Mouse (Mus musculus): ENCODE results near the gene Shprh. TPM values are rescaled to one million over a fixed set of nuclear protein-coding genes. Genes with fewer than 3 reads are reported as not detected.
"Not testable (repeated sequence)": the region's sequence is repeated elsewhere in the genome, so short reads cannot be mapped to it uniquely, and the experiment has no call there.

Shprh gene
- polyA plus RNA-seq, 1 experiment from 2014 or later = 16.9 TPM

DNA sequence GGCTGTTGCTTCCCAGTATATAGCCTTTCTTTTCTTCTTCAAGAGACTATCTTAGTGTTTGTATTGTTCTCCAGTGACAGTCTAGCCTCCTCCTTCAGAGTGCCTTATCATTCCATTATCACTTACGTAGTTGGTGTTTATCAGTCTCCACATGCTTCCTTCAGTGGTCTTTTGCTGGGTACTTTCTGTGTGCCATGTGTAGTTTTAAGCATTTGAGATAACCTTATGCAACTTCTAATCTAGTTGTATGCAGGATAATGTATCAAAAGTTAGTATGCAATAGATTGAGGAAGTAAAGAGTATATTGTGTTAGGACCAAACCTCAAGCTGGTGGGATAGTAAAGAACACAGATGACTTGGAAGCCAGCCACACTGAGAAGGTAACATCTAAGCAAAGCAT is 59.4 kb downstream of the Shprh start:
- DNase-seq (ENCODE audit: low spot score) = no peak
- Histone ChIP-seq H3K36me3 (ENCODE audit: control insufficient read depth, insufficient read depth, low read length) (peaks cover 55% of the 10 kb centered on the region), H3K27me3 (replicated peaks; ENCODE audit: control insufficient read depth, insufficient read depth, low read length) (no peaks in the 10 kb centered on the region), H3K27ac (replicated peaks; ENCODE audit: low read depth, low read length) (no peak overlapping the region), H3K9ac (ENCODE audit: low read depth, low read length) (no peak overlapping the region), H3K9me3 (ENCODE audit: control insufficient read depth, low read length) (no peaks in the 10 kb centered on the region), H3K4me2 (ENCODE audit: low read depth, low read length) (no peak overlapping the region), H3K4me3 (ENCODE audit: low read depth, low read length) (no peak overlapping the region), H3K4me1 (ENCODE audit: control insufficient read depth, insufficient read depth, low read length) (no peaks in the 10 kb centered on the region)
- no peak for ATAC-seq (ENCODE audit: low read depth)
- WGBS = 97% methylated on average over 1 of the region's 1 CpGs

DNA sequence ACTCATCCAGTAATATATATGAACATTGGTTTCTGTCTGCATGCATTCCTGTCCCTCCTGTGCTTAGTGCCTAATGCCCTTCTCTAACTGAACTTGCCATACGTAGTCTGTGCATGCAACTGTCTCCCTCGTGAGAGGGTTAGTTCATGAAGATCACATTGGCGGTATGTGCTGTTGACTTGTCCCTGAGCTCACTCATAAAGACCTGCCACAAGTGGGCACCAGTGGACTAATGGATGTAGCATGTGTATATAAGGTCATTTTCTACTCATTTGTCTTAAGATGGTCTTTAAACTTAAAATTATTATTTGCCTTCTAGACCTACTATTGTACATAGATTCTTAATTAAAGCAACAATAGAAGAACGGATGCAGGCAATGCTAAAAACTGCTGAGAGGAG is 62.8 kb downstream of the Shprh start:
- DNase-seq (ENCODE audit: low spot score) = peak; percentile 17
- 83% methylated on average over 4 of the region's 4 CpGs for WGBS
- no peak overlapping the region for H3K9ac ChIP-seq (ENCODE audit: low read depth, low read length)

DNA sequence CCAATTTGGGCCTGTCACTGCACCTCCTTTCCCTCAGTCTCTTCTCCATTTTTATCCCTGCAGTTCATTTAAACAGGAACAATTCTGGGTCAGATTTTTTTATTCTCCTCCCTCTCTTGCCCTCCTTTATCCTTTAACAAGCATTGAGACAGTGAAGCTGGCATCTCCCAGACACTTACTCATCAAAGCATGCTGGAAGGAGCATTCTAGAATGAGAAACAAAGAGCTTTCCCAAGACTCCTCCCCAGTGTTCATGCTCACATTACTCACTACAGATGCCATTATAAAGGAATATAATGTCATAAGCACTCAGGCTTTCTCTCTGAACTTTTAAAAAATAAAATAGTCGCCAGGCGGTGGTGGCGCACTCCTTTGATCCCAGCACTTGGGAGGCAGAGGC is 77.2 kb downstream of the Shprh start:
- H3K36me3 ChIP-seq (ENCODE audit: control insufficient read depth, insufficient read depth, low read length) = no peaks in the 10 kb centered on the region
- peaks cover 3% of the 10 kb centered on the region; the same call in 1 of the 2 replicates for H3K4me1 ChIP-seq (ENCODE audit: control insufficient read depth, insufficient read depth, low read length)
- no peak overlapping the region for H3K4me2 ChIP-seq (ENCODE audit: low read depth, low read length)
- H3K4me3 ChIP-seq (ENCODE audit: low read depth, low read length) = no peak overlapping the region
- DNase-seq (ENCODE audit: low spot score) (no peak), ATAC-seq (ENCODE audit: low read depth) (no peak)
- H3K27ac ChIP-seq (replicated peaks; ENCODE audit: low read depth, low read length) = no peak overlapping the region
- no peaks in the 10 kb centered on the region for H3K27me3 ChIP-seq (replicated peaks; ENCODE audit: control insufficient read depth, insufficient read depth, low read length)
- no peak overlapping the region for H3K9ac ChIP-seq (ENCODE audit: low read depth, low read length)
- H3K9me3 ChIP-seq (ENCODE audit: control insufficient read depth, low read length) = no peaks in the 10 kb centered on the region
- WGBS = 85% methylated on average over 3 of the region's 3 CpGs

More for the DNA sequence above, 62.8 kb downstream of the Shprh start:
- no peaks in the 10 kb centered on the region for H3K4me1 ChIP-seq (ENCODE audit: control insufficient read depth, insufficient read depth, low read length)
- ATAC-seq (ENCODE audit: low read depth) = no peak
- no peak overlapping the region for H3K4me3 ChIP-seq (ENCODE audit: low read depth, low read length)
- H3K36me3 ChIP-seq (ENCODE audit: control insufficient read depth, insufficient read depth, low read length) = peaks cover 60% of the 10 kb centered on the region
- no peak overlapping the region for H3K4me2 ChIP-seq (ENCODE audit: low read depth, low read length)
- no peaks in the 10 kb centered on the region for H3K27me3 ChIP-seq (replicated peaks; ENCODE audit: control insufficient read depth, insufficient read depth, low read length)
- no peak overlapping the region for H3K27ac ChIP-seq (replicated peaks; ENCODE audit: low read depth, low read length)
- no peaks in the 10 kb centered on the region for H3K9me3 ChIP-seq (ENCODE audit: control insufficient read depth, low read length)

DNA sequence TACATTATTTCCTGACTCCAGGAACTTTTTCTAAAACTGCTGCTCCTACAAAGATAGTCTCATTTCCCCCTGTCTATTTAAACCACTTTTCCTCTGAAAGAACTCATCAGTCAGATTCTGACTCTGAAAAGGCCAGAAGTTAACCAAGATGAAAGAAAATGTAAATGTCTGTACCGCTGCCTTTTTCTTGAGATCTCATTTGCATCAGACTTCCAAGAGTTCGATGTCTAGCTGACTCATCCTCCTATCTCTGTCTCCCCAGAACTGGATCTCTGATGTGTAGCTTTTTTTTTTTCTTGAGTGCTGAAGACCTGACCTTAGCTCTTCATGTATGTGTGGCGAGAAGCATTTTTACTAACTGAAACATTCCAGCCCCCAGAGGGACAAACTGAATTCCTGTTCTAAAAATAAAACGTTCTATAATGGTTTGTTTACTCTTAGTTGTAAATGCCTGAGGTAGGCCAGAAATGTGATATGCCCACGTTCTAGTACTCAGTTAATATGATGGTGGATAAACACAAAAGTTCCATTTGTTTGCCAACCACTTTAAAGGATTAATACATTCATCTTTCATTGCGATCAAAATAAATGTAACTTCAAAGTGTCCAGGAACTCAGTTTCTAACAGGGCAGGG is 80.4 kb downstream of the Shprh start:
- DNase-seq (ENCODE audit: low spot score) = peak; percentile 45
- no peak for ATAC-seq (ENCODE audit: low read depth)
- 31% methylated on average over 6 of the region's 6 CpGs for WGBS
- no peaks in the 10 kb centered on the region for H3K9me3 ChIP-seq (ENCODE audit: control insufficient read depth, low read length)
- no peak overlapping the region for H3K4me3 ChIP-seq (ENCODE audit: low read depth, low read length)
- no peak overlapping the region for H3K4me2 ChIP-seq (ENCODE audit: low read depth, low read length)
- H3K27me3 ChIP-seq (replicated peaks; ENCODE audit: control insufficient read depth, insufficient read depth, low read length) = no peaks in the 10 kb centered on the region
- no peaks in the 10 kb centered on the region for H3K36me3 ChIP-seq (ENCODE audit: control insufficient read depth, insufficient read depth, low read length)
- H3K27ac ChIP-seq (replicated peaks; ENCODE audit: low read depth, low read length) = no peak overlapping the region; the same call in 1 of the 2 replicates
- H3K4me1 ChIP-seq (ENCODE audit: control insufficient read depth, insufficient read depth, low read length) = peaks cover 3% of the 10 kb centered on the region; the same call in 1 of the 2 replicates
- H3K9ac ChIP-seq (ENCODE audit: low read depth, low read length) = no peak overlapping the region

DNA sequence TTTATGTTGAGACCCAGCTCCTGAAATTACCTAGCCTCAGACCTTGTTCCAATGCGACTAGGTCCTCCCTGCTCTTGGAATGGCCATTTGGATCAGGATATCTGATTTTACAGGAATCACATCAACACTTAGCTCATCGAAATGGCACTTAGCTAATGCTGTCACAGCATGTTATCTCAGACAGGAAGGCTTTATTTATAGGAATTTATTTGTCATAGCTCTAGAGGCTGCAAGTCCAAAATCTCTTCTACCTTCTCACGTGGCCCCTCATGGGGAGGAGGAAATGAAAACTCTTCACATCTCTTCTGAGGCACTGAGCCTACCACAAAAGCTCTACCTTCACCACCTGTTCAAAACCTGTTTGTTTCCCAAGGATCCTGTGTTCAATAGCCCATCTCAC is 84.0 kb downstream of the Shprh start:
- no peaks in the 10 kb centered on the region for H3K36me3 ChIP-seq (ENCODE audit: control insufficient read depth, insufficient read depth, low read length)
- ATAC-seq (ENCODE audit: low read depth) (no peak), DNase-seq (ENCODE audit: low spot score) (no peak)
- H3K4me3 ChIP-seq (ENCODE audit: low read depth, low read length) = no peak overlapping the region
- H3K27ac ChIP-seq (replicated peaks; ENCODE audit: low read depth, low read length) = no peak overlapping the region
- no peaks in the 10 kb centered on the region for H3K27me3 ChIP-seq (replicated peaks; ENCODE audit: control insufficient read depth, insufficient read depth, low read length)
- H3K9ac ChIP-seq (ENCODE audit: low read depth, low read length) = no peak overlapping the region
- H3K9me3 ChIP-seq (ENCODE audit: control insufficient read depth, low read length) = no peaks in the 10 kb centered on the region
- 63% methylated on average over 3 of the region's 3 CpGs for WGBS
- no peak overlapping the region for H3K4me2 ChIP-seq (ENCODE audit: low read depth, low read length)
- peaks cover 3% of the 10 kb centered on the region; the same call in 1 of the 2 replicates for H3K4me1 ChIP-seq (ENCODE audit: control insufficient read depth, insufficient read depth, low read length)

DNA sequence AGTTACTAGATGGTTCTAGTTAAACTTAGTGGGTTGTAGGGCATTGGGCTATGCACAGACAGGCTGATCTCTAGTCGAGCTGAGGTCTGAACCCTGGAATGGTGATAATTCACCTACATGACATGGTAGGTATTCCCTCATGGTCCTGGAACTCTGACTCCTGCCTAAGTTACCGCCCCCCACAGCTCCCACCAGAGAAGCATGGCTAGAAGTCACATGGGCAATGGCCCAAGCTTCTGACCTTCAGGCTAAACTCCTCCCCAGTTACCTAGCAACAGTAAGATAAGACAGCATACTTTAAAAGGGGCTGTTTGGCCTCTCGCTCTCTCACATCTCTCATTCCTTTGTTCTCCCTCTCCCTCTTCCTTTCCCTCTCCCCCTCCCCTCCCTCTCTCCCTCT is 93.8 kb downstream of the Shprh start:
- not testable (repeated sequence) for H3K4me2 ChIP-seq (ENCODE audit: low read depth, low read length)
- WGBS = 54% methylated on average over 3 of the region's 3 CpGs

DNA sequence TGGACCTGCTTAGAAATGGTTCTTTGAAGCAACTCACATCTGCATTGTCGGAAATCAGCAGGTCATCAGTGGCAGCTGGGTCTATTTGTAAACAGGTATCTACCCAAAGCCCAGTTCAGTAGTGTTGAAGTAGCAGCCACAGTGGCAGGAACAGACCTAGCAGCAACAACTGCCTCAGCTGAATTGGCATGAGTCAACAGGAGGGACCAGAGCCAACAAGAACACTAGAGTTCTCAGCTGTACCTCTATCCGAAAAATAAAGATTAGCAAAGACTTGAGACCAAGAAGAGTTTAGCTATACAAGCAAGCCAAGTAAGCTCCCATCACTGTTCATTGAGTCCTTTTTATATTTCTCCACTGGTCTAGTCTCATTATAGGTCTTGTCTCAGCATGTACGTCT is 99.0 kb downstream of the Shprh start:
- 85% methylated on average over 3 of the region's 3 CpGs for WGBS
- no peak for DNase-seq (ENCODE audit: low spot score)
- Histone ChIP-seq H3K27ac (replicated peaks; ENCODE audit: low read depth, low read length) (no peak overlapping the region), H3K27me3 (replicated peaks; ENCODE audit: control insufficient read depth, insufficient read depth, low read length) (no peaks in the 10 kb centered on the region), H3K9ac (ENCODE audit: low read depth, low read length) (no peak overlapping the region), H3K4me1 (ENCODE audit: control insufficient read depth, insufficient read depth, low read length) (no peaks in the 10 kb centered on the region), H3K4me2 (ENCODE audit: low read depth, low read length) (no peak overlapping the region), H3K4me3 (ENCODE audit: low read depth, low read length) (no peak overlapping the region), H3K36me3 (ENCODE audit: control insufficient read depth, insufficient read depth, low read length) (no peaks in the 10 kb centered on the region), H3K9me3 (ENCODE audit: control insufficient read depth, low read length) (no peaks in the 10 kb centered on the region)
- no peak for ATAC-seq (ENCODE audit: low read depth)

More for the DNA sequence above, 93.8 kb downstream of the Shprh start:
- not testable (repeated sequence) for H3K27ac ChIP-seq (replicated peaks; ENCODE audit: low read depth, low read length); H3K4me3 ChIP-seq (ENCODE audit: low read depth, low read length); ATAC-seq (ENCODE audit: low read depth); H3K4me1 ChIP-seq (ENCODE audit: control insufficient read depth, insufficient read depth, low read length); DNase-seq (ENCODE audit: low spot score); H3K36me3 ChIP-seq (ENCODE audit: control insufficient read depth, insufficient read depth, low read length); H3K9ac ChIP-seq (ENCODE audit: low read depth, low read length); H3K9me3 ChIP-seq (ENCODE audit: control insufficient read depth, low read length); H3K27me3 ChIP-seq (replicated peaks; ENCODE audit: control insufficient read depth, insufficient read depth, low read length)

DNA sequence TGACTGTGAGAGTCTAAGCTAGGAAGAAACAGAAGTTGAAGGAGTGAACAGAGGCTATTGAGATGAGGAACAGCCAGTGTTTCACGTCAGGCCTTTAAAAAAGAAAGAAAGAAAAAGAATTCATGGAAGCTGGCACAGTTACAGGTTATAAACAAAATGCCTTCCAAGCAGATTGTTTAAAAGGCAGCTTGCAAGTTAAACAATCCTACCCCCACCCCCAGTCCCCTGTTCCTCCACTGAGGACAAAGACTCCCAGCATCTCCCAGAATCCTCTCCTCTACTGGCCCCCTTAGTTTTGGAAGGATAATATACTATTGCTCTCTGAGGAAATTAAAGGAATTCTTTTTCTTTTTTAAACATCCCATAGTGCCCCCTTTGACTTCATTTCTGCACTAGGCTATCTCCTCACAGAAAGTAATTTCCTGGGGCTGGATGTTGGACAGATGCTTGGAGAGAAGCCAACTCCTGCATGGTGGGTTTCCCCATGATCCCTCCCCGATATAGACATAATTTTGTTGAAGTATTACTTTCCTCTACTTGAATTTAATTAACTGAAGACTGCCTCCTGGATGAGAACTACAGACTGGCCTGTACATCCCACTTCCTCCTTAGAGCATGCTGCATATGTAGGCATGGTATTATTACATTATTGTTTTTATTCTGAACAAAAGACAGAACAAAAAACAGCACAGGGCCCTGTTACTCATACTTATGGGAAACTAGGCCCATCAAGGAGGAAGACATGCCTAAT is 101.2 kb downstream of the Shprh start:
- Histone ChIP-seq H3K4me3 (ENCODE audit: low read depth, low read length) (no peak overlapping the region), H3K4me2 (ENCODE audit: low read depth, low read length) (no peak overlapping the region), H3K9ac (ENCODE audit: low read depth, low read length) (no peak overlapping the region), H3K36me3 (ENCODE audit: control insufficient read depth, insufficient read depth, low read length) (no peaks in the 10 kb centered on the region), H3K27ac (replicated peaks; ENCODE audit: low read depth, low read length) (0 out of 2 replicates have a peak overlapping the region, but pooled peaks have one; percentile 0), H3K4me1 (ENCODE audit: control insufficient read depth, insufficient read depth, low read length) (no peaks in the 10 kb centered on the region), H3K9me3 (ENCODE audit: control insufficient read depth, low read length) (no peaks in the 10 kb centered on the region), H3K27me3 (replicated peaks; ENCODE audit: control insufficient read depth, insufficient read depth, low read length) (no peaks in the 10 kb centered on the region)
- WGBS = 37% methylated on average over 2 of the region's 2 CpGs
- DNase-seq (ENCODE audit: low spot score) (peak; percentile 44), ATAC-seq (ENCODE audit: low read depth) (peak; percentile 22; the same call in 1 of the 2 replicates)
